Mouse (Mus musculus): ENCODE results near the gene Cdcp1.

The Cdcp1 gene

GRCm38 (mm10) chr9:123151561-123151960 is 64.3 kb downstream of the Cdcp1 start:
- no peak for DNase-seq (ENCODE audit: low spot score)

GRCm38 (mm10) chr9:123150241-123151020 is 65.4 kb downstream of the Cdcp1 start, which contains the start of gene Clec3b:
Clec3b (plus strand) TSS chr9:123150946.
- DNase-seq (ENCODE audit: low spot score), result peak; percentile 52

GRCm38 (mm10) chr9:123148430-123148829 is 67.4 kb downstream of the Cdcp1 start:
- no peak for DNase-seq (ENCODE audit: low spot score)

DNA sequence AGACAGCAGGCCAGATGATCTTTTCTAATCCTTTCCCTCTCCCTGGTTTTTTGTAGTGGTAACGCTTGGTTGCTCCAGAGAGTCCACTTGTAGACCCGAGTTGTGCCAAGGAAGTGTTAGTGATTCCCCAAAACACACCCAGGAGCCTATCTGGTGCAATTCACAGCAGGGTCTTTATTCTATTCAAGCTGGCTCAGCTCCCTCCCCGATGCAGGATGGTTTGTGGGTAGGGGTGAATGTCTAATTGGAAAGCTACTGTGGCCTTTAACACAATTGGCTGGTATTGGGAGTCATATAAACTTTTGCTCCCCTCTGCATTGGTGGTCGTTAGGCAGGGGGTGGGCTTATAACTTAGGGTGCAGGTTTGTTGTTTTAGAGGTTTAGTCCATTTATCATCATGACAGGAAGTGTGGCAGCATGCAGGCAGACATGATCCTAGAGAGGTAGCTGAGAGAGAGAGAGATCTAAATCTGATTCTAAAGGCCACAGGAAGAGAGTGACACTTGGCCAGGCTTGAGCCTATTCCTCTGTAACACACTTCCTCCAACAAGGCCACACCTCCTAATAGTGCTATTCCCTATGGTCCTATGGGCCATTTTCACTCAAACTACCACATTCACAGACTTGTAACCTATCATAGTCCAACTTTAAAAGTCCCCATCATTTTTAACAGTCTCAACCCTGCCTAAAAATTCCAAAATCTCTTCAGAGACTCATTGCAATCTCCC is 75.8 kb downstream of the Cdcp1 start:
- DNase-seq (ENCODE audit: low spot score), result no peak

DNA sequence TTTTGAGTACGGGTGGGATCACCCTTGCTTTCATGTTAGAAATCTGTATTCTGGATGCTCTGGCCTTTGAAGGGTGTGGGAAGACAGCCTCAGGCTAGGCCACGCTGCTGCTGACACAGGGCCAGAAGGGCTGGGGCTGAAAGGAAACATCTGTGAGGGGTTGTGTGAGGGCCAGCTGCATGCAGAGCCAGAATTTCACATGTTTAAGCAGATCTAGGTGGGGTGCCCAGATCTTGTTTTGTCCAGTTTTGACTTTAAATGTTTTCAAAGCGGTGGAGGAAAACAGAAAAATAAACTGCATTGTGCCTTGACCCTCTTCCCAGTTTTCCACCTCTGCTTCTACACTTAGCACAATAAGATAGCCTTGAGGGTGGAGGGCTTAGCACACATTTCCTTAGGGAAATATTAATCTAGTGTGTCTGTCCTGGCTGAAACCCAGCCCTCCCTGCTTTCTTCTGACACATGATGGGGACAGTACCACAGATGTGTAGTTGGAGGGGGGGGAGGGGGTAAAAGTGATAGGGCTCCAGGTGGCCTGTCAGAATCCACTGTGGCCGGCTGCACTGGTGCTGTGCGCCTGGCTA is 76.9 kb downstream of the Cdcp1 start:
- no peak for DNase-seq (ENCODE audit: low spot score)

DNA sequence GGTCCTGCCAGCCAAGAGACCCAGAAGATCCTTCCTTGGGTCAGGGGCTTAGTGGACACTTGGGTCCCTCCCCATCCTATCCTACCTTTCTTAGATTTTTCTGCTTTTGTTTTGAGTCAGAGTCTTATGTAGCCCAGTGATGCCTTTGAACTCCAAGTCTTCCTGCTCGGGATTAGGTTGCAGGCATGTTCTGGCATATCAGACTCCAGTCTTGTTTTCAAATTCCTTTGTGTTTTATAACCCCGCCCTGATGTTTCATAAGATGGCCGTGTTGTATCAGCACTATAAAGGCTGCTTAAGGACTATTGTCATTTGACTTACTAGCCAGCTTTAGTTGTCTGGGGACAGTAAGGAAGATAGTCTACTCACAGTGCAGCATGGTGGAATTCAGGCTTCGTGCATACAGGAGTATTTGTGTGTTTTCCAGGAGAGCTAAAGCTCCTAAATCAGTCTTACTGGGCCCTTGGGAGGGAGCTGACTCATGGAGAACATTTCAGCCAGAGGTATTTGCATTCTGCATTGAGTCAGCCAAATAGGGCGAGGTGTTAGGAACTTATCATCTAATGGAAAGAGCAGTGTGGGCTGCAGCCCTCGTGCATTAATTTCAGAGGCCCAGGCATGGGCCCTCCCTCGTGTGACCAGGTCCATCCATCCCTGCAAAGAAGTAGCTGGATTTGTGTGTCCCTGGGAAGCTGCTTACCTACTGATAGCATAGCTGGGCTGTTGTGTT is 78.7 kb downstream of the Cdcp1 start:
- DNase-seq (ENCODE audit: low spot score), result no peak

- DNase-seq (ENCODE audit: low spot score), result no peak
Measured at GRCm38 (mm10) chr9:123132994-123133393, 82.8 kb downstream of the Cdcp1 start.

GRCm38 (mm10) chr9:123127663-123128062 is 88.2 kb downstream of the Cdcp1 start:
- no peak for DNase-seq (ENCODE audit: low spot score)

GRCm38 (mm10) chr9:123124413-123124981 is 91.3 kb downstream of the Cdcp1 start:
- DNase-seq (ENCODE audit: low spot score), result no peak

DNA sequence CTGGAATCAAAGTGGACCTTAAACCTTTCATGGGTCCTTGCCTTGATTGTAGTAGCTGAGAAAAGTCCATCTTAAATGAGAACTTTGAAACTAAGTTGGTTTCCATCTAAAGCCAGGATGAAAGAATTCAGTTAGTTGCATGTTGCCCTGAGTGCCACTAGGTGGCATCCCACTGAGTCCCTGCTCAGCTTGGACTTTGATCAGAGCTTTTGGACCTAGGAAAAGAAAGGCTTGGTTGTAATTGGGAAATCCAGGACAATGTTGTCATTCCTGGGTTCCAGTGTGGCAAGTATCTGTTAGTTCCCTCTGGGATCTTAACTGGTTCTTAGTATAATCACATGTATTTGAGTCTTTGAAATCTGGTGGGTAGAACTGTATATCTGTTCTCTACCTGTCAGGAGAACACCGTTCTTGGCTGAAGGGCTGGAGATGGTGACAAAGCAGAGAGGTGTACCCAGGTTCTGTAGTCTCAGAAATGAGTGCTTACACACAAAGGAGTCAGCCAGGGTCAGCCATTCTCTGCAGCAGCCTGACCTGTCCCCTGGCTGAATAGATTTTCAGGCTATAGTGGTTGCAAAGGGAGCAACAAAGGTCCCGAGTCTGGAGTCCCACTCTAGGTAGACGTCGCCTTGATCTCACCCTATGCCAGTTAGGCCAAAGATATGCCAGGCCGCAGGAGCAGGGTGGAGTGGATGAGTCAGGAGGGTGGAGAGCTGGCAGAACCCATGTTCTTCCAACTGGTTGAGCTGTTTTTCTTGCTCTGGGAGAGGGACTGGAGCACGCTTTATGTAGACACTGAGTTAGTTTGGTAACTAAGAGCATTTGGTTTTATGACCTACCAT is 92.0 kb downstream of the Cdcp1 start:
- peak; percentile 10 for DNase-seq (ENCODE audit: low spot score)

GRCm38 (mm10) chr9:123123017-123123416 is 92.8 kb downstream of the Cdcp1 start:
- DNase-seq (ENCODE audit: low spot score), result peak; percentile 13

Data from layer of hippocampus, adult 11-12 months (tissue).